Mouse (Mus musculus) bone marrow, adult 2 months (tissue): ENCODE data around the gene Pim1.

Experiments used
- CTCF ChIP-seq: fragments of 200-500 bp; IDR thresholded peaks from 2 replicates; pipeline ENCODE4 v1.5.1; 2011; ENCODE audit warnings: low read length, control low read depth; ENCODE audit not compliant: control insufficient read depth, insufficient read depth
- POLR2A ChIP-seq: fragments of 200-500 bp; IDR thresholded peaks from 2 replicates; pipeline ENCODE4 v1.6.1; 2011; ENCODE audit warnings: low read depth, mild to moderate bottlenecking, control low read depth, low read length, borderline replicate concordance; ENCODE audit not compliant: control insufficient read depth

GRCm38 (mm10) chr17:29476461-29476860 lies 14.1 kb upstream of the Pim1 start:
- TF ChIP-seq POLR2A (no peak), CTCF (no peak)
